Mouse (Mus musculus) lung, postnatal 10 days (tissue): Measurements from ENCODE around the gene St8sia6.
"Not testable (repeated sequence)": the region's sequence is repeated elsewhere in the genome, so short reads cannot be mapped to it uniquely, and the experiment has no call there.

Source experiments
- DNase-seq: peaks from one replicate; pipeline ENCODE4 v3.0.0; 2021

St8sia6 gene

GRCm38 (mm10) chr2:13757412-13757811 lies 36.5 kb downstream of the St8sia6 start:
- DNase-seq: peak; percentile 5

GRCm38 (mm10) chr2:13755733-13756132 lies 38.1 kb downstream of the St8sia6 start:
- DNase-seq: no peak

GRCm38 (mm10) chr2:13751691-13752090 lies 42.2 kb downstream of the St8sia6 start:
- no peak for DNase-seq

- no peak for DNase-seq
Measured at GRCm38 (mm10) chr2:13750777-13751176, 43.1 kb downstream of the St8sia6 start.

- DNase-seq: peak; percentile 37
Measured at GRCm38 (mm10) chr2:13750089-13750488, 43.8 kb downstream of the St8sia6 start.

- DNase-seq: no peak
Measured at GRCm38 (mm10) chr2:13749176-13749575, 44.7 kb downstream of the St8sia6 start.

- peak; percentile 22 for DNase-seq
Measured at GRCm38 (mm10) chr2:13747576-13747975, 46.3 kb downstream of the St8sia6 start.

GRCm38 (mm10) chr2:13746023-13746422 lies 47.8 kb downstream of the St8sia6 start:
- no peak for DNase-seq

- no peak for DNase-seq
Measured at GRCm38 (mm10) chr2:13738704-13739103, 55.2 kb downstream of the St8sia6 start.

GRCm38 (mm10) chr2:13727901-13728300 lies 66.0 kb downstream of the St8sia6 start:
- DNase-seq: no peak

- DNase-seq: no peak
Measured at GRCm38 (mm10) chr2:13725592-13725991, 68.3 kb downstream of the St8sia6 start.

- no peak for DNase-seq
Measured at GRCm38 (mm10) chr2:13722241-13722640, 71.6 kb downstream of the St8sia6 start.

GRCm38 (mm10) chr2:13718628-13719185 lies 75.2 kb downstream of the St8sia6 start:
- no peak for DNase-seq

GRCm38 (mm10) chr2:13708785-13709184 lies 85.1 kb downstream of the St8sia6 start:
- DNase-seq: no peak

GRCm38 (mm10) chr2:13697514-13697913 lies 96.3 kb downstream of the St8sia6 start:
- no peak for DNase-seq

GRCm38 (mm10) chr2:13694417-13694816 lies 99.4 kb downstream of the St8sia6 start:
- DNase-seq: no peak

GRCm38 (mm10) chr2:13684380-13684779 lies 109.5 kb downstream of the St8sia6 start:
- no peak for DNase-seq

- DNase-seq: no peak
Measured at GRCm38 (mm10) chr2:13683205-13683570, 110.7 kb downstream of the St8sia6 start.

GRCm38 (mm10) chr2:13682488-13683204 lies 111.2 kb downstream of the St8sia6 start:
- DNase-seq: peak; percentile 8

GRCm38 (mm10) chr2:13672946-13673345 lies 120.9 kb downstream of the St8sia6 start:
- DNase-seq: peak; percentile 16

- no peak for DNase-seq
Measured at GRCm38 (mm10) chr2:13672426-13672825, 121.4 kb downstream of the St8sia6 start.

GRCm38 (mm10) chr2:13634866-13635265 lies 159.0 kb downstream of the St8sia6 start:
- DNase-seq: peak; percentile 2

GRCm38 (mm10) chr2:13630136-13630832 lies 163.6 kb downstream of the St8sia6 start:
- DNase-seq: no peak

GRCm38 (mm10) chr2:13603636-13604035 lies 190.2 kb downstream of the St8sia6 start:
- DNase-seq: not testable (repeated sequence)
